ENCODE assay signal across 8 mouse cellular contexts in the genomic region with DNA sequence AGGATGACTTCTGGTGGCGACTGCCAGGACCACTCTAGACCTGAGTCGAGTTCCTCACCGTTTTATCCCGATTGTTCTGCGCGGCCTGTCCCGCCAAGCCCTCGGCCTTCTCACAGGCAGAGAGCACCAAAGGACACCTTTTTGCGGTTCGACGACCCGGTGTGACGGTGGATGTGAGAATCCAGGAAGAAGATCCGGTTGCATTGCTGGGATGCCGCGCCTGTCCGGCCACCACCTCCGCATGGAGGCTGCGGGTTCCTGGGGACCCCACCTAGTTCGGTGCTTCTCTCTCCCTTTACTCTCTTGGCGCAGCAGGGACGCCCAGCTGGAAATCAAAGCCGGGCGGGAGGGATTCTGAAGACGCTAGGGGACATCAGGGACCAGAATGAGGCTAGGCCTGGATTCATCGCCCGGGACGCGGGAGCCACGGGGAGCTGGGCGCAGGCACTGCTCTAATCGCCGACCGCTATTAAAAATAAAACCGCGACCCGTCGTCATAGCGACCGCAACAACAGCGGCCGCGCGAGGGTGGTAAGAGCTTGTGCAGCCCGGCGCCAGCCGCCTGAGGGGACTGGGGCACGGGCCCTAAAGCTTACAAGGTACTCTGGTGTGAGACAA. TPM values are rescaled to one million over a fixed set of nuclear protein-coding genes. Genes with fewer than 3 reads are reported as not detected.
DNase-seq lines count a peak whose midpoint lies in the region; ATAC-seq lines count a peak whose summit lies in the region.

A gene (minus strand): TSS at position 200 of the 618 bp plus-strand sequence.

- H3K4me1 ChIP-seq in hindbrain, embryonic 16.5 days (ENCODE audit: control insufficient read depth, insufficient read depth, low read depth, low read length), result peaks cover 52% of the 10 kb centered on the region

- intact Hi-C loops in left cerebral cortex, postnatal 10 days (cut with DNase I), result loop anchor here (5.0 to 10.0 kb wide), 2 partner anchors 145 to 178 kb away; no protein-coding TSS in a partner anchor

- no peaks in the 10 kb centered on the region for H3K36me3 ChIP-seq in hindbrain, embryonic 16.5 days (ENCODE audit: control insufficient read depth, insufficient read depth, low read length)

- DNase-seq in ZHBTc4 (ENCODE audit: low read depth, low spot score), result peak; percentile 90
- peak; percentile 19 to 34 for DNase-seq in cerebellum, postnatal 36 days
- DNase-seq in gastrocnemius, postnatal 25 days, result peak; percentile 69
- peak; percentile 37 to 78 for DNase-seq in left cerebral cortex, postnatal 10 days (ENCODE audit: extremely low spot score in 1 of 2, low spot score in 2 of 2)
- peak; percentile 74 to 82 for DNase-seq in lung, postnatal 4 days
- DNase-seq in right cerebral cortex, adult 2 months (ENCODE audit: low spot score in 2 of 2), result peak; percentile 57 to 60
- no peak for DNase-seq in spleen, postnatal 14 days (ENCODE audit: low spot score in 2 of 2)

- H3K27ac ChIP-seq in hindbrain, embryonic 16.5 days (ENCODE audit: low read depth, low read length), result peak within 1 kb of the TSS; percentile 92

- H3K4me3 ChIP-seq in hindbrain, embryonic 16.5 days (ENCODE audit: low read length), result peak within 1 kb of the TSS; percentile 83

- H3K4me2 ChIP-seq in hindbrain, embryonic 16.5 days (ENCODE audit: low read length), result peak within 1 kb of the TSS; percentile 96

- H3K9ac ChIP-seq in hindbrain, embryonic 16.5 days (ENCODE audit: low read depth, low read length), result peak within 1 kb of the TSS; percentile 93

- ATAC-seq in hindbrain, embryonic 16.5 days, result peak; percentile 19; the same call in 1 of the 2 replicates

- 1% methylated on average over 48 of the region's 48 CpGs for WGBS in hindbrain, embryonic 16.5 days

- peaks cover 30% of the 10 kb centered on the region for H3K27me3 ChIP-seq in hindbrain, embryonic 16.5 days (replicated peaks; ENCODE audit: control insufficient read depth, insufficient read depth, low read length)

- H3K9me3 ChIP-seq in hindbrain, embryonic 16.5 days (ENCODE audit: control insufficient read depth, low read length), result peaks cover 7% of the 10 kb centered on the region; the same call in 1 of the 2 replicates

RNA-seq across cellular contexts. Expression of the gene that starts here (rescaled TPM):
- 10 to 100 TPM; 22.2 to 22.3 TPM for total RNA-seq in gastrocnemius, postnatal 25 days (2021)
- polyA plus RNA-seq in hindbrain, embryonic 16.5 days (2015; fragmentation: Nextera tagmentation; extraction: Ambion mirVana), result 26.2 and 33.4 TPM in 2 replicates
- 10 to 100 TPM; 54.6 to 58.0 TPM for total RNA-seq in left cerebral cortex, postnatal 10 days (2021)

Comparison
In these comparisons a context has a peak if more than half of its experiments do, and no peak if none do; other contexts are left out.
1. DNase-seq: peak in ZHBTc4 (single experiment), cerebellum, postnatal 36 days (2 of 2), gastrocnemius, postnatal 25 days (single experiment), left cerebral cortex, postnatal 10 days (2 of 2), lung, postnatal 4 days (2 of 2) and right cerebral cortex, adult 2 months (2 of 2); none in spleen, postnatal 14 days (0 of 2).